Mouse (Mus musculus) gonadal fat pad, adult 2 months (tissue): ENCODE measurements around the gene Sp2. TPM values are rescaled to one million over a fixed set of nuclear protein-coding genes. Genes with fewer than 3 reads are reported as not detected.

ENCODE experiments used
- DNase-seq: peaks from one replicate; pipeline ENCODE4 v3.0.0-alpha.2; 2012; ENCODE audit warnings: low read depth
- polyA plus RNA-seq: library from polyadenylated mRNA; depleted of rRNA; stranded (reverse); fragments of >200 nt; gene quantifications from 2 replicates; pipeline ENCODE4 v1.2.3, GENCODE M21; 2012; rRNA removed

The Sp2 gene
- polyA plus RNA-seq = 11.6 and 19.8 TPM in 2 replicates

GRCm38 (mm10) chr11:96982859-96983258 is at the start of gene Sp2:
Sp2 (minus strand) TSS chr11:96982959.
- DNase-seq = no peak

GRCm38 (mm10) chr11:97032499-97032898 is 49.7 kb upstream of the Sp2 start:
- DNase-seq = no peak

- DNase-seq = no peak
Measured at GRCm38 (mm10) chr11:97031977-97032376, 49.2 kb upstream of the Sp2 start.

- DNase-seq = no peak
Measured at GRCm38 (mm10) chr11:97030426-97030825, 47.7 kb upstream of the Sp2 start.

GRCm38 (mm10) chr11:97029686-97030417 is 47.1 kb upstream of the Sp2 start, which contains the start of gene Scrn2:
Scrn2 (plus strand) TSS chr11:97029938.
- no peak for DNase-seq

GRCm38 (mm10) chr11:97025721-97026344 is 43.1 kb upstream of the Sp2 start:
- no peak for DNase-seq

- DNase-seq = peak; percentile 90
Measured at GRCm38 (mm10) chr11:97024977-97025376, 42.2 kb upstream of the Sp2 start.

GRCm38 (mm10) chr11:97021873-97022484 is 39.2 kb upstream of the Sp2 start:
- no peak for DNase-seq

GRCm38 (mm10) chr11:97021121-97021765 is 38.5 kb upstream of the Sp2 start:
- DNase-seq = no peak

GRCm38 (mm10) chr11:97019345-97019708 is 36.6 kb upstream of the Sp2 start:
- DNase-seq = no peak

- no peak for DNase-seq
Measured at GRCm38 (mm10) chr11:97018583-97019344, 36.0 kb upstream of the Sp2 start.

GRCm38 (mm10) chr11:97017696-97018582 is 35.2 kb upstream of the Sp2 start:
- no peak for DNase-seq

- DNase-seq = no peak
Measured at GRCm38 (mm10) chr11:97013121-97013670, 30.4 kb upstream of the Sp2 start, which contains the start of gene Sp6. Sp6 (plus strand) TSS chr11:97013394.

- DNase-seq = no peak
Measured at GRCm38 (mm10) chr11:97009198-97009790, 26.5 kb upstream of the Sp2 start.

GRCm38 (mm10) chr11:97007093-97007794 is 24.5 kb upstream of the Sp2 start:
- no peak for DNase-seq

GRCm38 (mm10) chr11:97003170-97003569 is 20.4 kb upstream of the Sp2 start:
- no peak for DNase-seq

GRCm38 (mm10) chr11:96997380-96997956 is 14.7 kb upstream of the Sp2 start:
- no peak for DNase-seq

GRCm38 (mm10) chr11:96996773-96997379 is 14.1 kb upstream of the Sp2 start:
- no peak for DNase-seq
